Mouse (Mus musculus) hindbrain, embryonic 11.5 days (tissue): ENCODE measurements around the gene Greb1. TPM values are rescaled to one million over a fixed set of nuclear protein-coding genes. Genes with fewer than 3 reads are reported as not detected.

Source experiments
- ATAC-seq: fragments of 200-750 bp; cut with Nextera tagmentation; 2 replicates; pipeline ENCODE4 v1.8.0; 2017; ENCODE audit warnings: mild to moderate bottlenecking, moderate TSS enrichment, moderate library complexity; ENCODE audit not compliant: low FRiP score
- DNase-seq: peaks from one replicate; pipeline ENCODE4 v3.0.0-alpha.2; 2015; ENCODE audit warnings: low spot score
- H3K27ac ChIP-seq: fragments of 300-500 bp; sonication (generic); 2 replicates; pipeline ENCODE4 v1.5.1; 2014; ENCODE audit warnings: mild to moderate bottlenecking, low read depth, low read length
- H3K27me3 ChIP-seq: fragments of 300-500 bp; sonication (generic); 2 replicates; pipeline ENCODE4 v1.6.1; 2014; ENCODE audit warnings: mild to moderate bottlenecking, low read length, moderate library complexity, mixed read lengths; ENCODE audit not compliant: control insufficient read depth, insufficient read depth
- H3K36me3 ChIP-seq: fragments of 300-500 bp; sonication (generic); 2 replicates; pipeline ENCODE4 v1.6.1; 2014; ENCODE audit warnings: mild to moderate bottlenecking, low read length, moderate library complexity, mixed read lengths; ENCODE audit not compliant: control insufficient read depth, insufficient read depth
- H3K4me1 ChIP-seq: fragments of 300-500 bp; sonication (generic); replicated peaks from 2 replicates; pipeline ENCODE4 v1.6.1; 2014; ENCODE audit warnings: low read length, mixed read lengths; ENCODE audit not compliant: control insufficient read depth, insufficient read depth
- H3K4me2 ChIP-seq: fragments of 300-500 bp; sonication (generic); replicated peaks from 2 replicates; pipeline ENCODE4 v1.6.1; 2014; ENCODE audit warnings: mild to moderate bottlenecking, low read depth, low read length
- H3K4me3 ChIP-seq: fragments of 300-500 bp; sonication (generic); 2 replicates; pipeline ENCODE4 v1.5.1; 2014; ENCODE audit warnings: low read depth, low read length
- H3K9ac ChIP-seq: fragments of 300-500 bp; sonication (generic); 2 replicates; pipeline ENCODE4 v1.6.1; 2014; ENCODE audit warnings: low read depth, low read length
- H3K9me3 ChIP-seq: fragments of 300-500 bp; sonication (generic); 2 replicates; pipeline ENCODE4 v1.6.1; 2016; ENCODE audit warnings: low read length; ENCODE audit not compliant: control insufficient read depth
- WGBS: fragments of 180-500 bp; shearing (Covaris S2); extraction: QIAGEN DNeasy Blood & Tissue Kit; methylation state at CpG from one replicate; pipeline ENCODE4 v1.1.7; 2014; 5-methylcytosine and 5-hydroxymethylcytosine counted together
- polyA plus RNA-seq: library from polyadenylated mRNA; unstranded; fragments of >200 nt; fragmentation: Nextera tagmentation; extraction: Ambion mirVana; gene quantifications from 2 replicates; pipeline ENCODE4 v1.2.1, GENCODE M21; 2014

The Greb1 gene
- polyA plus RNA-seq, 1 experiment from 2014 or later: 11.2 TPM

GRCm38 (mm10) chr12:16779165-16779564 lies 21.5 kb downstream of the Greb1 start:
- ATAC-seq (no peak), DNase-seq (no peak)
- Histone ChIP-seq H3K9me3 (no peaks in the 10 kb centered on the region), H3K27me3 (no peaks in the 10 kb centered on the region), H3K4me1 (no peaks in the 10 kb centered on the region), H3K27ac (no peak overlapping the region), H3K4me3 (no peak overlapping the region), H3K36me3 (no peaks in the 10 kb centered on the region), H3K9ac (no peak overlapping the region), H3K4me2 (no peak overlapping the region)
- WGBS: 71% methylated on average over 2 of the region's 2 CpGs

GRCm38 (mm10) chr12:16778523-16778922 lies 22.2 kb downstream of the Greb1 start:
- no peak for ATAC-seq
- Histone ChIP-seq H3K9ac (no peak overlapping the region), H3K9me3 (no peaks in the 10 kb centered on the region), H3K4me1 (no peaks in the 10 kb centered on the region), H3K4me2 (no peak overlapping the region), H3K36me3 (no peaks in the 10 kb centered on the region), H3K27me3 (no peaks in the 10 kb centered on the region), H3K27ac (no peak overlapping the region), H3K4me3 (no peak overlapping the region)
- WGBS: 75% methylated on average over 5 of the region's 5 CpGs
- DNase-seq: no peak

- no peaks in the 10 kb centered on the region for H3K36me3 ChIP-seq
- H3K27ac ChIP-seq: no peak overlapping the region
- no peak overlapping the region for H3K9ac ChIP-seq
- H3K4me2 ChIP-seq: no peak overlapping the region
- 82% methylated on average over 3 of the region's 3 CpGs for WGBS
- no peak for ATAC-seq
- H3K4me3 ChIP-seq: no peak overlapping the region
- H3K4me1 ChIP-seq: no peaks in the 10 kb centered on the region
- no peaks in the 10 kb centered on the region for H3K9me3 ChIP-seq
- no peak for DNase-seq
- no peaks in the 10 kb centered on the region for H3K27me3 ChIP-seq
Observed at GRCm38 (mm10) chr12:16775351-16775750, 25.3 kb downstream of the Greb1 start.

GRCm38 (mm10) chr12:16774605-16775004 lies 26.1 kb downstream of the Greb1 start:
- Histone ChIP-seq H3K27ac (no peak overlapping the region), H3K36me3 (no peaks in the 10 kb centered on the region), H3K9ac (no peak overlapping the region), H3K4me1 (no peaks in the 10 kb centered on the region), H3K4me3 (no peak overlapping the region), H3K9me3 (no peaks in the 10 kb centered on the region), H3K4me2 (no peak overlapping the region), H3K27me3 (no peaks in the 10 kb centered on the region)
- ATAC-seq: no peak
- no peak for DNase-seq
- WGBS: 92% methylated on average over 4 of the region's 4 CpGs

- ATAC-seq (no peak), DNase-seq (no peak)
- H3K36me3 ChIP-seq: no peaks in the 10 kb centered on the region
- 96% methylated on average over 6 of the region's 6 CpGs for WGBS
- H3K4me1 ChIP-seq: 0 out of 2 replicates have a peak, but pooled peaks cover 5% of the 10 kb centered on the region
- no peak overlapping the region for H3K4me3 ChIP-seq
- no peak overlapping the region for H3K4me2 ChIP-seq
- no peaks in the 10 kb centered on the region for H3K9me3 ChIP-seq
- no peak overlapping the region for H3K27ac ChIP-seq
- H3K27me3 ChIP-seq: no peaks in the 10 kb centered on the region
- no peak overlapping the region for H3K9ac ChIP-seq
Observed at GRCm38 (mm10) chr12:16769601-16770165, 31.0 kb downstream of the Greb1 start.

GRCm38 (mm10) chr12:16768711-16769110 lies 32.0 kb downstream of the Greb1 start:
- H3K9ac ChIP-seq: no peak overlapping the region
- no peak overlapping the region for H3K4me3 ChIP-seq
- H3K27me3 ChIP-seq: no peaks in the 10 kb centered on the region
- no peaks in the 10 kb centered on the region for H3K9me3 ChIP-seq
- 0 out of 2 replicates have a peak, but pooled peaks cover 5% of the 10 kb centered on the region for H3K4me1 ChIP-seq
- no peak overlapping the region for H3K27ac ChIP-seq
- ATAC-seq (no peak), DNase-seq (no peak)
- no peaks in the 10 kb centered on the region for H3K36me3 ChIP-seq
- H3K4me2 ChIP-seq: no peak overlapping the region
- 62% methylated on average over 2 of the region's 2 CpGs for WGBS

GRCm38 (mm10) chr12:16768251-16768650 lies 32.4 kb downstream of the Greb1 start:
- no peak for DNase-seq
- no peak for ATAC-seq
- Histone ChIP-seq H3K4me2 (no peak overlapping the region), H3K27me3 (no peaks in the 10 kb centered on the region), H3K27ac (no peak overlapping the region), H3K9ac (no peak overlapping the region), H3K4me3 (no peak overlapping the region), H3K36me3 (no peaks in the 10 kb centered on the region), H3K9me3 (no peaks in the 10 kb centered on the region), H3K4me1 (0 out of 2 replicates have a peak, but pooled peaks cover 5% of the 10 kb centered on the region)
- 62% methylated on average over 3 of the region's 3 CpGs for WGBS

- WGBS: 78% methylated on average over 12 of the region's 12 CpGs
- H3K9me3 ChIP-seq: no peaks in the 10 kb centered on the region
- no peak overlapping the region for H3K4me3 ChIP-seq
- no peak overlapping the region for H3K27ac ChIP-seq
- ATAC-seq (no peak), DNase-seq (no peak)
- no peaks in the 10 kb centered on the region for H3K27me3 ChIP-seq
- no peak overlapping the region for H3K9ac ChIP-seq
- H3K36me3 ChIP-seq: no peaks in the 10 kb centered on the region
- H3K4me2 ChIP-seq: no peak overlapping the region
- H3K4me1 ChIP-seq: 0 out of 2 replicates have a peak, but pooled peaks cover 5% of the 10 kb centered on the region
Observed at GRCm38 (mm10) chr12:16764776-16765445, 35.8 kb downstream of the Greb1 start.
